Mouse (Mus musculus) effector memory CD4-positive, alpha-beta T cell, adult 5 months (primary cell): ENCODE measurements around the gene Mycn. TPM values are rescaled to one million over a fixed set of nuclear protein-coding genes. Genes with fewer than 3 reads are reported as not detected.

Experiments
- polyA plus RNA-seq: library from polyadenylated mRNA; unstranded; fragments of 100-300 nt; shearing (Covaris generic); gene quantifications from one replicate; pipeline ENCODE4 v1.2.1, GENCODE M21; 2017

Gene Mycn
- polyA plus RNA-seq = not detected

DNA sequence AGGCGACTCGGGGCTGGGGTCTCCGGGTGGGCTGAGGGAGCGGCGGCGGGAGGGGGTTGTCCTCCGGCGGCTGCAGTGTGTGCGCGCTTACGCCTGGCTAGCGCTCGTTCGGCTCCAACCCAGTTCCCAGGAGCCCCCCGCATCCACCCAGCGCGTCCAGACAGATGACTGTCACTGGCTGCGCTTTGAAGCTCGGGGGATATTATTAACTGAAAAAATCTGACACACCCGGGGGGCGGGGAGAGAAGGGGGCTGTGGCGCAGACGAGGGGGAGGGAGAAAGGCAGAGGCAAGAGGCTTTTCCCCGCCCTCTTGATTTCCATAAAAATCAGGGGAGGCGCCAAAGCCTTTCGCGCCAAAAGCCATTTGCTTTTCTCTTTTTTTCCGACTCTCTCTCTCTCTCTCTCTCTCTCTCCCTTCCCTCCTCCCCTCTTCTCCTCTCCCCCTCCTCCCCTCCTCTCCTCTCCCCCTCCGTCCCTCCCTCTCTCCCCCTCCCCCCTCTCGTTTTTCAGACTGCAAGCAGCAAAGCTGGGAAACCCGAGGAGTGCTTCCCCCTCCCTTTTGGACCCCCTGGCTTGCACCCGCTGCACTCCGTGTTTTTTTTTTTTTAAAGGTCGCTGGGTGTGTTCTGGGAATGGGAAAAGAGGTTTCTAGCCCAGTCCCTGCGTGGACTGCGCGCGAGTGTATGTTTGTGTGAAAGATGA is at the start of gene Mycn:
Gene Mycn, minus strand, starts transcription at position 254 of the 703 bp plus-strand sequence.

